Mouse (Mus musculus) erythroblast, embryonic 14.5 days (primary cell): Measurements from ENCODE around the gene Uvrag. TPM values are rescaled to one million over a fixed set of nuclear protein-coding genes. Genes with fewer than 3 reads are reported as not detected.

Experiments
- H3K27me3 ChIP-seq: 2 replicates; pipeline ENCODE4 v1.6.1; 2012; ENCODE audit warnings: inconsistent platforms; ENCODE audit not compliant: control insufficient read depth
- H3K36me3 ChIP-seq: 2 replicates; pipeline ENCODE4 v1.6.1; 2012; ENCODE audit warnings: mild to moderate bottlenecking, inconsistent platforms; ENCODE audit not compliant: control insufficient read depth
- H3K4me1 ChIP-seq: 2 replicates; pipeline ENCODE4 v1.6.1; 2012; ENCODE audit warnings: inconsistent platforms; ENCODE audit not compliant: control insufficient read depth
- H3K4me3 ChIP-seq: replicated peaks from 2 replicates; pipeline ENCODE3; 2012; ENCODE audit warnings: moderate library complexity, mild to moderate bottlenecking, inconsistent platforms
- H3K9me3 ChIP-seq: 2 replicates; pipeline ENCODE4 v1.6.1; 2012; ENCODE audit warnings: low read length, inconsistent platforms, mixed read lengths; ENCODE audit not compliant: control insufficient read depth
- GATA1 ChIP-seq: IDR thresholded peaks from 2 replicates; pipeline ENCODE4 v1.6.1; 2012; ENCODE audit warnings: low read length, inconsistent platforms, mixed read lengths
- TAL1 ChIP-seq: IDR thresholded peaks from 3 replicates; pipeline ENCODE4 v1.6.1; 2012; ENCODE audit warnings: low read length, inconsistent platforms, mixed read lengths
- polyA plus RNA-seq: library from polyadenylated mRNA; stranded (reverse); fragments of >175 nt; gene quantifications from 2 replicates; pipeline ENCODE4 v1.2.3, GENCODE M21; 2012

Gene Uvrag
- polyA plus RNA-seq, 1 experiment = 0.36 TPM

DNA sequence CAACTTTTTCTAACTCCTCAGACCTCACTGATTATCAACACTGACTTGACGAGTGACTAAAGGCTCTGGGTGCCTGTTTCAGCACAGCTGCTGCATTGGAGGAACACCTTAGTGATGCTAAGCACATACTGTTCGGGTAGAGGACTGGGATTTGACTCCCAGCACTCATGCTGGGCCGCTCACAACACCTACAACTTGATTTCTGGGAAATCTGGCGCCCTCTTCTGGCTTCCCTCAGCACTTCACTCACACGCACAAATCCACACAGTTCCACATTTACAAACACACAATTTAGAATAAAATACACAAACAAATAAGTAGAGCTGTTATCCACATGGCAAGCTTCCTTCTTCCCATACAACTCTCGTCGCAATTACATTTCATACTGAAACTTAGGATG lies 112.8 kb downstream of the Uvrag start:
- no peak overlapping the region for H3K4me3 ChIP-seq
- H3K36me3 ChIP-seq = peaks cover 6% of the 10 kb centered on the region; the same call in 1 of the 2 replicates
- no peaks in the 10 kb centered on the region for H3K27me3 ChIP-seq
- no peaks in the 10 kb centered on the region for H3K4me1 ChIP-seq
- H3K9me3 ChIP-seq = no peaks in the 10 kb centered on the region
- TF ChIP-seq GATA1 (no peak), TAL1 (no peak)

DNA sequence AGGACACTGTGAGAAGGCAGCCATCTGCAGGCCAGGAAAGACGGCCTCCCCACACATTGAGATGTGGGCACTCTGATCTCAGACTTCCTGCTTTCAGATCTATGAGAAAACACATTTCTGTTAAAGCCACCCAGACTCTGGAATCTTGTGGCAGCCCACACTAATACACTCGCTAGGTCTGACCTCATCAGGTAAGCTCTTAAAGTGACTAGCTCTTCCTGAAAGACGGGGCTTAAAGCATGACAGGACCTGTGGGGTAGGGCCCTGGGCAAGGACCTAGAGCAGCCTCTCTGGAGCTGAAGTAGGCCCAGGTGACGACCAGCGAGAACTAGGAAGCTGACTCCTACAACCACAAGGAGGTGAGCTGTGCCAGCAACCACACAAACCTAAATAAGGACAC lies 113.8 kb downstream of the Uvrag start:
- H3K4me1 ChIP-seq = no peaks in the 10 kb centered on the region
- no peak for TF ChIP-seq TAL1
- no peak for TF ChIP-seq GATA1
- no peaks in the 10 kb centered on the region for H3K9me3 ChIP-seq
- H3K4me3 ChIP-seq = no peak overlapping the region
- H3K36me3 ChIP-seq = peaks cover 4% of the 10 kb centered on the region; the same call in 1 of the 2 replicates
- no peaks in the 10 kb centered on the region for H3K27me3 ChIP-seq

DNA sequence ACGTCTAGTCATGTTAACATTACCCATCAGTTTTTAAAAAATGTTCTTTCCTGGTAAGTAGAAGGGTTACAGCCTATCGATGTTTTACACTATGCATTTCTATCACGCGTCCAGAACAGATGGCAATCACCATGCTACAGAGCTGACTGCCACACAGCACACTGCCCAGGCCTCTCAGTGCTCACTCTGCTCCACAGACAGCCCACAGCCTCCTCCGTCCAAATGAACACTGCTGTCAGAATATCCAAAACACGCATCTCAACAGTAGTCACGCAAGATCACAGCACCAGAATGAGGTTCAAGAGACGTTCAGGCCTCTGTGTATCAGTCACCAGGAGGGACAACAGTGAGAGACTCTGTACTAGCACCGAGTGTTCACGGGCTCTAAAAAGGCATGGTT lies 115.0 kb downstream of the Uvrag start:
- Histone ChIP-seq H3K4me1 (no peaks in the 10 kb centered on the region), H3K4me3 (no peak overlapping the region), H3K36me3 (peaks cover 3% of the 10 kb centered on the region; the same call in 1 of the 2 replicates), H3K9me3 (no peaks in the 10 kb centered on the region), H3K27me3 (no peaks in the 10 kb centered on the region)
- TF ChIP-seq GATA1 = no peak
- TF ChIP-seq TAL1 = no peak

DNA sequence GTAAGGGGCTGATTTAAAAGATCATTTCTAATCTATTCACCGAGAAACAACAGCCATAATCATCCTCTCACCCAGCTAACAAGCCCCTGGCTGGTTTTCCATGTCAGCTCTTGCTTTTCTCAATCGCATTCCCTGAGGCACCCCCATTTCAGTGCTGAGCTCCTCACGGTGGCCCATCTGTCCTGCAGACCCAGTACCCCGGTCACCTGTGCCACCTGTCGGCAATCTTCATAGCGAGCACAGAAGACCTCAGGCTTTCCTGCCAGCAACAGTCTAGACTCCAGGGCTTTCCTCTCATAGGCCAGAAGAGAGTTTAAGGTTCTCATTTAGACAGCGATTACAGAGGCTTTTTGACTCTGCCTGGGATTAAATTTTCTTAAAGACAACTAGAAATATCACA lies 115.7 kb downstream of the Uvrag start:
- no peak overlapping the region for H3K4me3 ChIP-seq
- H3K4me1 ChIP-seq = no peaks in the 10 kb centered on the region
- no peaks in the 10 kb centered on the region for H3K36me3 ChIP-seq
- no peaks in the 10 kb centered on the region for H3K9me3 ChIP-seq
- TF ChIP-seq TAL1 = no peak
- no peak for TF ChIP-seq GATA1
- H3K27me3 ChIP-seq = no peaks in the 10 kb centered on the region

DNA sequence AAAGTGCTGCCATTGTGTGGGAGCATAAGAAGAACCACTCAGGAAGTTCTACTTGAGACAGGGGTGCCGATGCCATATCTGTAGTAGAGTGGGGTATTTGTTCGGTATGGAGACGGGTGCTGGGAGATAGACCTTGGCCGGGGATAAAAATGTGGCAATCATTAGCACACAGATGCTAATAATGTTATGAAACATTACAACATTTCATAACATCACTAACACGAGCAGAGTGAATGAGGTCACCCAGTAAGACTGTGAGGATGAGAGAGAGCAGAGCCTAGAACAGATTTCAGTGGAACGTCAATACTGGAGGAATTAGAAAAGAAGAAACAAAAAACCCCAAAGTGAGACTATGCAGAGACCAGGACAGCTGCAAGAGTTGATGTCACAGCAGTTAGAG lies 116.2 kb downstream of the Uvrag start:
- TF ChIP-seq GATA1 (no peak), TAL1 (no peak)
- Histone ChIP-seq H3K36me3 (no peaks in the 10 kb centered on the region), H3K4me1 (no peaks in the 10 kb centered on the region), H3K4me3 (no peak overlapping the region), H3K9me3 (no peaks in the 10 kb centered on the region), H3K27me3 (no peaks in the 10 kb centered on the region)

DNA sequence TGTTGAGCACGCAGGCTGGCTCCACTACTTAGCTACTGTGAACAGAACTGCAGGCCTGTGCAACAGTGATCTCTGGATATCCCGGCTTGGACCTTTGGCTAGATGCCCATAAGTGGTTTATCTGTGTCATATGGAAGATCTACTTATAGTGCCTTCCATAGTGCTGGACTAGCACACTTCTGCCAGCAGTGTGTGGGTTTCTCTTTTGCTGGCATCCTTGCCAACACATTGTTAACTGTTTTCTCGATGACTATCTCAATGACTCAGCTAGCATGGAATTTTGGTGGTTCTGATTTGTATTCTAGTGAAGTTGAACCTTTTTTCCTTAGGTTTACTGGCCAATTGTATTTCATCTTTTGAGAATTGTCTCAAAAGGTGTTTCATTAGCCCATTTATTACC lies 117.0 kb downstream of the Uvrag start:
- Histone ChIP-seq H3K9me3 (no peaks in the 10 kb centered on the region), H3K4me3 (no peak overlapping the region), H3K36me3 (no peaks in the 10 kb centered on the region), H3K27me3 (no peaks in the 10 kb centered on the region), H3K4me1 (no peaks in the 10 kb centered on the region)
- TF ChIP-seq GATA1 = no peak
- no peak for TF ChIP-seq TAL1

DNA sequence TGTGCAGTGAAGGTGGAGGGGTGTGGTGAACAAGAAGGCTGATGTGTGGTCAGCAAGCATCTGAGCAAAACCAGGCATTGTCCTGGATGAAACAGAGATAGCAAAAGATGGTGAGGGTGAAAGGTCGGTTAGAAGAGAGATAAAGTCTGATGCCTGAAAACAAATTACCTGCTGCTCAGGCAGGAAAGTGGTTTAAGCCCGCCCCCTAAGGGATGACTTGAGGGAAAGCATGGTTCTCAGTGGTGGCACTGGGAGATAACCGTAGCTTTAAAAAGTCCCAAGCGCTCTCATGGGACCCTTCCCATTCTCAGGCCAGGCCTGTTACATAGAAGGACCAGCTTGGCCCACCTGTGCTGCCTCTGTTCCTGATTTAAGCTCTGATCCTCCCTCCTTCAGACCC lies 119.7 kb downstream of the Uvrag start:
- Histone ChIP-seq H3K4me1 (no peaks in the 10 kb centered on the region), H3K36me3 (no peaks in the 10 kb centered on the region), H3K27me3 (no peaks in the 10 kb centered on the region), H3K4me3 (no peak overlapping the region), H3K9me3 (no peaks in the 10 kb centered on the region)
- TF ChIP-seq TAL1 (no peak), GATA1 (no peak)

DNA sequence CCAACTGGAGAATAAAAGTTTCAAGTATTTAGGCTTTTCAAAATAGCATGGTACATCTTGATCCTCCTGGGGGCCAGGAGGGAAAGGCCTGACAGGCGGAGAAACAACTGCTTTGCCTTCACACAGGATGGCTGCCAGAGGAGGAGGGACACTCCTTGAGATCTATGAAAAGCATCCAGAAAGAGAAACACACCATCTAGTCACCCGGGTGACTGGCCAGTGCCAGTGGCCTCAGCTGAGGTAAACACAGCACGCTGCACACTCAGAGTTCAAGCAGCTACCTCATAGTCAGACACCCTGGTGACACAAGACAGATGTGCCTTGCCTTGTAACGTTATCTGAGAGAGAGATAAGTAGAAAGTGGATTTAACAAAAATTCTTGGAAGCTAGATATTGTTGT lies 120.6 kb downstream of the Uvrag start:
- Histone ChIP-seq H3K4me3 (no peak overlapping the region), H3K9me3 (no peaks in the 10 kb centered on the region), H3K27me3 (no peaks in the 10 kb centered on the region), H3K4me1 (no peaks in the 10 kb centered on the region), H3K36me3 (peaks cover 2% of the 10 kb centered on the region)
- TF ChIP-seq GATA1 = no peak
- no peak for TF ChIP-seq TAL1

DNA sequence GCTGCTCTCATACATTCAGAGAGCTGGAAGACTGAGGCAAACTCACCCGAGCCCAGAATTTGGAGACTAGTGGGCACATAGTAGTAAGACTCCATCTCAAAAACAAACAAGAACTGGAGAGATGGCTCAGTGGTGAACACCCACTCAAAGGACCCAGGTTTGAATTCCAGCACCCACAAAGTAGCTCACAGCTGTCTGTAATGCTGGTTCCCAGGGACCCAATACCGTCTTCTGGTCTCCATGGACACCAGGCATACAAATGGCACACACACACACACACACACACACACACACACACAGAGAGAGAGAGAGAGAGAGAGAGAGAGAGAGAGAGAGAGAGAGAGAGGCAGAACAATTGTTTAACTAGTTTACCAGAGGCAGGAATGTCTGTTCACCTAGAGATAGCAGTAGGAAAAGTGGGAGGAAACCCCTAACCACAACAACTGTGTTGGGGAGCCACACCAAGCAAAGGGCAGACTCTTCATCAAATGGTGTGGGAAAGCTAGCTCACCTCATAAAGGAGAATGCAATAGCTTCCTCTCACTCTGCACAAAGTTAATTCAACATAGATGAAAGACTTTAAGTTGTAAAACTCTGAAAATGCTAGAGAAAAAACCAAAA lies 123.6 kb downstream of the Uvrag start:
- H3K4me1 ChIP-seq = no peaks in the 10 kb centered on the region
- TF ChIP-seq TAL1 (no peak), GATA1 (no peak)
- no peaks in the 10 kb centered on the region for H3K9me3 ChIP-seq
- peaks cover 6% of the 10 kb centered on the region for H3K36me3 ChIP-seq
- H3K4me3 ChIP-seq = no peak overlapping the region
- H3K27me3 ChIP-seq = no peaks in the 10 kb centered on the region

DNA sequence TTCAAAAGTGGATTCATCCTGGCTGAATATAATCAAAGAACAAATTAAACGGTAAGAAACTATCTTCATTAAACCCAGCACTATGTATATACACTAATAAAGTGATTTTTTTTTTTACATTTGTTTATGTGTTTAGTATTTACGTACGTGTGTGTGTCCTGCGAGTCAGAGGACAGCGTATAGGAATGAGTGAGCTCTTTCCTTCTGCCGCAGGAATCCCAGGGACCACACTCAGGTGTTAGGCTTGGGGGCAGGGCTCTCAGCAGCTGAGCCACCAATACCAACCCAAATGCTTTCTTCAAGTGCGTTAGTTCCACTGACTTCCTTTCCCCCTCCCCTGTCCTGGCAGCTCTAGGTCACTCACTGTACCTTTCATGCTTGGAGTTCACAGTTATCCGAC lies 125.0 kb downstream of the Uvrag start:
- Histone ChIP-seq H3K4me1 (no peaks in the 10 kb centered on the region), H3K9me3 (no peaks in the 10 kb centered on the region), H3K27me3 (no peaks in the 10 kb centered on the region), H3K4me3 (no peak overlapping the region), H3K36me3 (peaks cover 6% of the 10 kb centered on the region)
- TF ChIP-seq TAL1 = no peak
- TF ChIP-seq GATA1 = no peak
